Mouse (Mus musculus) ES-Bruce4 (cell line): ENCODE data around the gene Zfp653. TPM values are rescaled to one million over a fixed set of nuclear protein-coding genes. Genes with fewer than 3 reads are reported as not detected.

Experiments
- H3K27ac ChIP-seq: 2 replicates; pipeline ENCODE4 v1.5.1; 2012; ENCODE audit warnings: low read length, inconsistent platforms; ENCODE audit not compliant: insufficient read depth
- H3K27me3 ChIP-seq: 2 replicates; pipeline ENCODE4 v1.6.1; 2012; ENCODE audit warnings: mild to moderate bottlenecking, low read length, inconsistent platforms; ENCODE audit not compliant: control insufficient read depth, poor library complexity, insufficient read depth, severe bottlenecking
- H3K36me3 ChIP-seq: 2 replicates; pipeline ENCODE4 v1.6.1; 2012; ENCODE audit warnings: inconsistent platforms, mild to moderate bottlenecking, low read length, moderate library complexity; ENCODE audit not compliant: control insufficient read depth, poor library complexity, insufficient read depth, severe bottlenecking
- H3K4me1 ChIP-seq: one replicate; pipeline ENCODE4 v1.8.1; 2011; ENCODE audit warnings: low read length; ENCODE audit not compliant: control insufficient read depth, insufficient read depth
- H3K4me3 ChIP-seq: 2 replicates; pipeline ENCODE4 v1.5.1; 2011; ENCODE audit warnings: low read depth, mild to moderate bottlenecking, low read length
- H3K9ac ChIP-seq: 2 replicates; pipeline ENCODE4 v1.6.1; 2012; ENCODE audit warnings: low read depth, mild to moderate bottlenecking, inconsistent platforms; ENCODE audit not compliant: poor library complexity, severe bottlenecking
- H3K9me3 ChIP-seq: replicated peaks from 2 replicates; pipeline ENCODE4 v1.6.1; 2012; ENCODE audit warnings: mild to moderate bottlenecking, low read length, inconsistent platforms; ENCODE audit not compliant: control insufficient read depth, poor library complexity, insufficient read depth, severe bottlenecking
- CTCF ChIP-seq: IDR thresholded peaks from one replicate; pipeline ENCODE4 v1.8.1; 2011; ENCODE audit warnings: low read depth, low read length
- EP300 ChIP-seq: IDR thresholded peaks from 2 replicates; pipeline ENCODE4 v1.6.1; 2011; ENCODE audit warnings: low read depth, low read length; ENCODE audit not compliant: insufficient read depth
- POLR2A ChIP-seq: IDR thresholded peaks from one replicate; pipeline ENCODE4 v1.8.1; 2011; ENCODE audit warnings: low read length; ENCODE audit not compliant: insufficient read depth
- polyA plus RNA-seq: library from polyadenylated mRNA; stranded (reverse); fragments of >200 nt; gene quantifications from 2 replicates; pipeline ENCODE4 v1.2.4, GENCODE M21; 2011; ENCODE audit warnings: low read depth; ENCODE audit not compliant: missing spikeins, insufficient read depth, insufficient read length

The Zfp653 gene
- polyA plus RNA-seq, 1 experiment, result 7.2 TPM

- no peaks in the 10 kb centered on the region for H3K27me3 ChIP-seq
- TF ChIP-seq EP300 (no peak), CTCF (no peak), POLR2A (no peak)
- H3K9ac ChIP-seq, result no peak overlapping the region
- H3K4me3 ChIP-seq, result no peak overlapping the region
- no peaks in the 10 kb centered on the region for H3K4me1 ChIP-seq
- H3K36me3 ChIP-seq, result peaks cover 13% of the 10 kb centered on the region
- no peaks in the 10 kb centered on the region for H3K9me3 ChIP-seq
- no peak overlapping the region for H3K27ac ChIP-seq
These were observed 44.5 kb upstream of the Zfp653 start for GRCm38 (mm10) chr9:22115635-22116034.

GRCm38 (mm10) chr9:22108194-22108593 lies 37.0 kb upstream of the Zfp653 start:
- Histone ChIP-seq H3K36me3 (peaks cover 9% of the 10 kb centered on the region), H3K4me3 (no peak overlapping the region), H3K9me3 (no peaks in the 10 kb centered on the region), H3K27ac (no peak overlapping the region), H3K27me3 (no peaks in the 10 kb centered on the region), H3K4me1 (no peaks in the 10 kb centered on the region), H3K9ac (no peak overlapping the region)
- TF ChIP-seq POLR2A, result no peak
- no peak for TF ChIP-seq EP300
- no peak for TF ChIP-seq CTCF

- Histone ChIP-seq H3K9ac (peak overlapping the region; percentile 24; the same call in 1 of the 2 replicates), H3K9me3 (no peaks in the 10 kb centered on the region), H3K4me1 (no peaks in the 10 kb centered on the region), H3K27me3 (no peaks in the 10 kb centered on the region; the same call in 1 of the 2 replicates), H3K4me3 (peak overlapping the region; percentile 35), H3K27ac (no peak overlapping the region), H3K36me3 (no peaks in the 10 kb centered on the region)
- TF ChIP-seq CTCF (no peak), EP300 (no peak), POLR2A (no peak)
These were observed 28.7 kb upstream of the Zfp653 start for GRCm38 (mm10) chr9:22099922-22100321.

- H3K9ac ChIP-seq, result peak within 1 kb of the TSS; percentile 24; the same call in 1 of the 2 replicates
- no peak for TF ChIP-seq POLR2A
- TF ChIP-seq CTCF, result no peak
- no peak for TF ChIP-seq EP300
- H3K36me3 ChIP-seq, result no peaks in the 10 kb centered on the region
- peak within 1 kb of the TSS; percentile 35 for H3K4me3 ChIP-seq
- no peaks in the 10 kb centered on the region for H3K9me3 ChIP-seq
- no peaks in the 10 kb centered on the region for H3K4me1 ChIP-seq
- no peaks in the 10 kb centered on the region; the same call in 1 of the 2 replicates for H3K27me3 ChIP-seq
- no peak within 1 kb of the TSS for H3K27ac ChIP-seq
These were observed 28.0 kb upstream of the Zfp653 start, which contains the start of gene Cnn1 for GRCm38 (mm10) chr9:22098993-22099696. Cnn1 (plus strand) TSS chr9:22099216.

- Histone ChIP-seq H3K4me3 (peak overlapping the region; percentile 25), H3K27me3 (no peaks in the 10 kb centered on the region; the same call in 1 of the 2 replicates), H3K36me3 (no peaks in the 10 kb centered on the region), H3K9me3 (no peaks in the 10 kb centered on the region), H3K27ac (no peak overlapping the region), H3K4me1 (peaks cover 3% of the 10 kb centered on the region), H3K9ac (peak overlapping the region; percentile 52)
- TF ChIP-seq POLR2A (no peak), CTCF (peak; percentile 53)
These were observed 24.7 kb upstream of the Zfp653 start for GRCm38 (mm10) chr9:22095854-22096307.

- H3K27me3 ChIP-seq, result no peaks in the 10 kb centered on the region; the same call in 1 of the 2 replicates
- no peak for TF ChIP-seq EP300
- TF ChIP-seq POLR2A, result no peak
- TF ChIP-seq CTCF, result no peak
- H3K4me3 ChIP-seq, result no peak overlapping the region
- no peak overlapping the region for H3K27ac ChIP-seq
- no peaks in the 10 kb centered on the region for H3K9me3 ChIP-seq
- no peak overlapping the region for H3K9ac ChIP-seq
- H3K4me1 ChIP-seq, result peaks cover 3% of the 10 kb centered on the region
- H3K36me3 ChIP-seq, result no peaks in the 10 kb centered on the region
These were observed 21.6 kb upstream of the Zfp653 start for GRCm38 (mm10) chr9:22092746-22093145.
